Mouse (Mus musculus) embryo, embryonic 10.5 days (tissue): ENCODE measurements at regions not wholly inside any gene's neighbourhood (a gene's known extent, or its start where the extent isn't known, plus 50 kb on each side); places are given as distances from the start of the nearest gene placed in this dataset.

Source experiments
- DNase-seq: peaks from one replicate; pipeline ENCODE4 v3.0.0-alpha.2; 2015; ENCODE audit warnings: low spot score

- DNase-seq, result no peak
These were observed 1100.8 kb upstream of the Gm7489 start for GRCm38 (mm10) chr15:52783940-52784339.

GRCm38 (mm10) chr15:52785196-52785595 lies 1099.5 kb upstream of the Gm7489 start:
- DNase-seq, result no peak

- no peak for DNase-seq
These were observed 1098.7 kb upstream of the Gm7489 start for GRCm38 (mm10) chr15:52785976-52786375.

- no peak for DNase-seq
These were observed 1079.1 kb upstream of the Gm7489 start for GRCm38 (mm10) chr15:52805479-52806199.

GRCm38 (mm10) chr15:52808622-52809021 lies 1076.1 kb upstream of the Gm7489 start:
- no peak for DNase-seq

GRCm38 (mm10) chr15:52820796-52821195 lies 1063.9 kb upstream of the Gm7489 start:
- DNase-seq, result no peak

- DNase-seq, result peak; percentile 6
These were observed 1047.8 kb upstream of the Gm7489 start for GRCm38 (mm10) chr15:52836896-52837295.

GRCm38 (mm10) chr15:52848132-52848531 lies 1036.6 kb upstream of the Gm7489 start:
- no peak for DNase-seq

- no peak for DNase-seq
These were observed 1026.0 kb upstream of the Gm7489 start for GRCm38 (mm10) chr15:52858682-52859081.

- no peak for DNase-seq
These were observed 1021.2 kb upstream of the Gm7489 start for GRCm38 (mm10) chr15:52863494-52863893.

- peak; percentile 2 for DNase-seq
These were observed 992.3 kb upstream of the Gm7489 start for GRCm38 (mm10) chr15:52892244-52892950.

GRCm38 (mm10) chr15:52898107-52898506 lies 986.6 kb upstream of the Gm7489 start:
- no peak for DNase-seq

- no peak for DNase-seq
These were observed 985.3 kb upstream of the Gm7489 start for GRCm38 (mm10) chr15:52899403-52899802.

GRCm38 (mm10) chr15:52899822-52900221 lies 984.9 kb upstream of the Gm7489 start:
- no peak for DNase-seq

GRCm38 (mm10) chr15:52905231-52905630 lies 979.5 kb upstream of the Gm7489 start:
- DNase-seq, result no peak

GRCm38 (mm10) chr15:52907217-52907616 lies 977.5 kb upstream of the Gm7489 start:
- peak; percentile 6 for DNase-seq

- DNase-seq, result no peak
These were observed 962.4 kb upstream of the Gm7489 start for GRCm38 (mm10) chr15:52922277-52922676.

GRCm38 (mm10) chr15:52928408-52928807 lies 956.3 kb upstream of the Gm7489 start:
- peak; percentile 6 for DNase-seq

- DNase-seq, result no peak
These were observed 947.6 kb upstream of the Gm7489 start for GRCm38 (mm10) chr15:52937138-52937537.

- DNase-seq, result no peak
These were observed 940.1 kb upstream of the Gm7489 start for GRCm38 (mm10) chr15:52944592-52944991.

- no peak for DNase-seq
These were observed 936.5 kb upstream of the Gm7489 start for GRCm38 (mm10) chr15:52948196-52948595.

- DNase-seq, result no peak
These were observed 931.2 kb upstream of the Gm7489 start for GRCm38 (mm10) chr15:52953480-52953879.
